Mouse (Mus musculus) ovary, postnatal 14 days (tissue): Measurements from ENCODE around the gene Creb3l2.

Experiments used
- DNase-seq: peaks from one replicate; pipeline ENCODE4 v3.0.0; 2022; ENCODE audit warnings: low spot score

Creb3l2 gene

GRCm38 (mm10) chr6:37325906-37326602 lies 115.9 kb downstream of the Creb3l2 start:
- DNase-seq = no peak

- DNase-seq = no peak
These were observed 116.9 kb downstream of the Creb3l2 start for GRCm38 (mm10) chr6:37325076-37325475.

- DNase-seq = no peak
These were observed 119.3 kb downstream of the Creb3l2 start for GRCm38 (mm10) chr6:37322641-37323040.

GRCm38 (mm10) chr6:37322088-37322487 lies 119.9 kb downstream of the Creb3l2 start:
- DNase-seq = no peak

GRCm38 (mm10) chr6:37317904-37318303 lies 124.0 kb downstream of the Creb3l2 start:
- no peak for DNase-seq

GRCm38 (mm10) chr6:37315440-37315839 lies 126.5 kb downstream of the Creb3l2 start:
- no peak for DNase-seq

- no peak for DNase-seq
These were observed 131.3 kb downstream of the Creb3l2 start for GRCm38 (mm10) chr6:37310601-37311000.

GRCm38 (mm10) chr6:37306616-37307015 lies 135.3 kb downstream of the Creb3l2 start:
- no peak for DNase-seq

GRCm38 (mm10) chr6:37300492-37300891 lies 141.5 kb downstream of the Creb3l2 start:
- no peak for DNase-seq

- DNase-seq = peak; percentile 5
These were observed 142.2 kb downstream of the Creb3l2 start, which contains the start of gene Dgki for GRCm38 (mm10) chr6:37299562-37300390. TSS of gene Dgki (minus strand) at chr6:37300184.

- no peak for DNase-seq
These were observed 143.0 kb downstream of the Creb3l2 start for GRCm38 (mm10) chr6:37298982-37299381.

GRCm38 (mm10) chr6:37297744-37298482 lies 144.0 kb downstream of the Creb3l2 start:
- DNase-seq = no peak

GRCm38 (mm10) chr6:37292068-37292467 lies 149.9 kb downstream of the Creb3l2 start:
- DNase-seq = no peak

- DNase-seq = no peak
These were observed 150.8 kb downstream of the Creb3l2 start for GRCm38 (mm10) chr6:37291171-37291570.

- no peak for DNase-seq
These were observed 151.3 kb downstream of the Creb3l2 start for GRCm38 (mm10) chr6:37290691-37291090.

- no peak for DNase-seq
These were observed 155.8 kb downstream of the Creb3l2 start for GRCm38 (mm10) chr6:37286134-37286533.

GRCm38 (mm10) chr6:37284879-37285278 lies 157.1 kb downstream of the Creb3l2 start:
- DNase-seq = no peak

- no peak for DNase-seq
These were observed 158.6 kb downstream of the Creb3l2 start for GRCm38 (mm10) chr6:37283336-37283735.

- no peak for DNase-seq
These were observed 159.3 kb downstream of the Creb3l2 start for GRCm38 (mm10) chr6:37282659-37283058.
